Mouse (Mus musculus): ENCODE data around the gene Stab1. TPM values are rescaled to one million over a fixed set of nuclear protein-coding genes. Genes with fewer than 3 reads are reported as not detected.

Gene Stab1
- polyA plus RNA-seq, 1 experiment from 2014 or later = 15.7 TPM

GRCm38 (mm10) chr14:31112187-31112586 is 56.3 kb downstream of the Stab1 start:
- no peaks in the 10 kb centered on the region for H3K27me3 ChIP-seq (ENCODE audit: control insufficient read depth, insufficient read depth, low read length)
- DNase-seq (ENCODE audit: low spot score) (no peak), ATAC-seq (ENCODE audit: insufficient number of reproducible peaks, low FRiP score, low TSS enrichment, low read depth) (no peak)
- H3K27ac ChIP-seq (replicated peaks; ENCODE audit: low read depth, low read length) = no peak overlapping the region
- H3K4me1 ChIP-seq (ENCODE audit: control insufficient read depth, insufficient read depth, low read length) = no peaks in the 10 kb centered on the region
- no peak overlapping the region for H3K9ac ChIP-seq (ENCODE audit: low read length)
- H3K4me2 ChIP-seq (ENCODE audit: low read depth, severe bottlenecking) = no peak overlapping the region
- WGBS = 88% methylated on average over 5 of the region's 5 CpGs
- H3K9me3 ChIP-seq (ENCODE audit: control insufficient read depth, low read length) = no peaks in the 10 kb centered on the region
- peaks cover 21% of the 10 kb centered on the region for H3K36me3 ChIP-seq (ENCODE audit: control insufficient read depth, insufficient read depth, low read length)
- H3K4me3 ChIP-seq (ENCODE audit: low read depth, low read length) = no peak overlapping the region

- H3K9me3 ChIP-seq (ENCODE audit: control insufficient read depth, low read length) = no peaks in the 10 kb centered on the region
- H3K4me3 ChIP-seq (ENCODE audit: low read depth, low read length) = no peak overlapping the region
- no peaks in the 10 kb centered on the region for H3K4me1 ChIP-seq (ENCODE audit: control insufficient read depth, insufficient read depth, low read length)
- no peaks in the 10 kb centered on the region for H3K27me3 ChIP-seq (ENCODE audit: control insufficient read depth, insufficient read depth, low read length)
- H3K27ac ChIP-seq (replicated peaks; ENCODE audit: low read depth, low read length) = no peak overlapping the region
- ATAC-seq (ENCODE audit: insufficient number of reproducible peaks, low FRiP score, low TSS enrichment, low read depth) (no peak), DNase-seq (ENCODE audit: low spot score) (no peak)
- H3K4me2 ChIP-seq (ENCODE audit: low read depth, severe bottlenecking) = no peak overlapping the region
- H3K9ac ChIP-seq (ENCODE audit: low read length) = no peak overlapping the region
- WGBS = 84% methylated on average over 3 of the region's 3 CpGs
- peaks cover 17% of the 10 kb centered on the region for H3K36me3 ChIP-seq (ENCODE audit: control insufficient read depth, insufficient read depth, low read length)
Measured at GRCm38 (mm10) chr14:31110613-31111012, 57.8 kb downstream of the Stab1 start.

- H3K9ac ChIP-seq (ENCODE audit: low read length) = no peak overlapping the region
- 94% methylated on average over 2 of the region's 2 CpGs for WGBS
- peaks cover 9% of the 10 kb centered on the region for H3K36me3 ChIP-seq (ENCODE audit: control insufficient read depth, insufficient read depth, low read length)
- ATAC-seq (ENCODE audit: insufficient number of reproducible peaks, low FRiP score, low TSS enrichment, low read depth) (no peak), DNase-seq (ENCODE audit: low spot score) (no peak)
- no peak overlapping the region for H3K27ac ChIP-seq (replicated peaks; ENCODE audit: low read depth, low read length)
- H3K9me3 ChIP-seq (ENCODE audit: control insufficient read depth, low read length) = no peaks in the 10 kb centered on the region
- H3K4me1 ChIP-seq (ENCODE audit: control insufficient read depth, insufficient read depth, low read length) = no peaks in the 10 kb centered on the region
- H3K4me3 ChIP-seq (ENCODE audit: low read depth, low read length) = no peak overlapping the region
- H3K4me2 ChIP-seq (ENCODE audit: low read depth, severe bottlenecking) = no peak overlapping the region
- no peaks in the 10 kb centered on the region for H3K27me3 ChIP-seq (ENCODE audit: control insufficient read depth, insufficient read depth, low read length)
Measured at GRCm38 (mm10) chr14:31105156-31105555, 63.3 kb downstream of the Stab1 start.

GRCm38 (mm10) chr14:31089918-31090317 is 78.5 kb downstream of the Stab1 start:
- no peak overlapping the region for H3K4me2 ChIP-seq (ENCODE audit: low read depth, severe bottlenecking)
- whole genome bisulfite sequencing = 85% methylated on average over 1 of the region's 1 CpGs
- DNase-seq (ENCODE audit: low spot score) (no peak), ATAC-seq (ENCODE audit: insufficient number of reproducible peaks, low FRiP score, low TSS enrichment, low read depth) (no peak)
- peaks cover 14% of the 10 kb centered on the region for H3K36me3 ChIP-seq (ENCODE audit: control insufficient read depth, insufficient read depth, low read length)
- no peaks in the 10 kb centered on the region for H3K27me3 ChIP-seq (ENCODE audit: control insufficient read depth, insufficient read depth, low read length)
- H3K9ac ChIP-seq (ENCODE audit: low read length) = no peak overlapping the region
- H3K4me1 ChIP-seq (ENCODE audit: control insufficient read depth, insufficient read depth, low read length) = no peaks in the 10 kb centered on the region
- no peak overlapping the region for H3K4me3 ChIP-seq (ENCODE audit: low read depth, low read length)
- H3K27ac ChIP-seq (replicated peaks; ENCODE audit: low read depth, low read length) = no peak overlapping the region
- H3K9me3 ChIP-seq (ENCODE audit: control insufficient read depth, low read length) = no peaks in the 10 kb centered on the region

Other genes starting within 250 kb of the Stab1 start
- gene Itih3, start 244.9 kb downstream of the Stab1 start, polyA plus RNA-seq (2014; fragmentation: Nextera tagmentation; extraction: Ambion mirVana) = 0.14 and 0.15 TPM in 2 replicates
- not detected in 2 replicates for gene Itih1, start 225.4 kb downstream of the Stab1 start, polyA plus RNA-seq (2014; fragmentation: Nextera tagmentation; extraction: Ambion mirVana)
- gene Nek4, start 217.3 kb downstream of the Stab1 start, polyA plus RNA-seq (2014; fragmentation: Nextera tagmentation; extraction: Ambion mirVana) = 16.1 and 17.7 TPM in 2 replicates
- gene Glt8d1, start 167.2 kb downstream of the Stab1 start, polyA plus RNA-seq (2014; fragmentation: Nextera tagmentation; extraction: Ambion mirVana) = 42.4 and 47.8 TPM in 2 replicates
- gene Spcs1, start 167.0 kb downstream of the Stab1 start, polyA plus RNA-seq (2014; fragmentation: Nextera tagmentation; extraction: Ambion mirVana) = 277 and 305 TPM in 2 replicates
- 135 and 136 TPM in 2 replicates for gene Pbrm1, start 149.5 kb downstream of the Stab1 start, polyA plus RNA-seq (2014; fragmentation: Nextera tagmentation; extraction: Ambion mirVana)
- gene Gnl3, start 149.5 kb downstream of the Stab1 start, polyA plus RNA-seq (2014; fragmentation: Nextera tagmentation; extraction: Ambion mirVana) = 126 and 129 TPM in 2 replicates
- gene Smim4, start 39.7 kb downstream of the Stab1 start, polyA plus RNA-seq (2014; fragmentation: Nextera tagmentation; extraction: Ambion mirVana) = 61.6 and 66.5 TPM in 2 replicates
- 569 and 606 TPM in 2 replicates for gene Nt5dc2, start 37.6 kb downstream of the Stab1 start, polyA plus RNA-seq (2014; fragmentation: Nextera tagmentation; extraction: Ambion mirVana)
- 16.6 and 18.7 TPM in 2 replicates for gene Tnnc1, start 39.7 kb upstream of the Stab1 start, polyA plus RNA-seq (2014; fragmentation: Nextera tagmentation; extraction: Ambion mirVana)
- 346 and 377 TPM in 2 replicates for gene Nisch, start 48.3 kb upstream of the Stab1 start, polyA plus RNA-seq (2014; fragmentation: Nextera tagmentation; extraction: Ambion mirVana)
- 0.09 and 0.20 TPM in 2 replicates for gene Sema3g, start 49.2 kb upstream of the Stab1 start, polyA plus RNA-seq (2014; fragmentation: Nextera tagmentation; extraction: Ambion mirVana)
- 12.7 and 13.5 TPM in 2 replicates for gene Phf7, start 82.7 kb upstream of the Stab1 start, polyA plus RNA-seq (2014; fragmentation: Nextera tagmentation; extraction: Ambion mirVana)
- 111 and 112 TPM in 2 replicates for gene Bap1, start 82.8 kb upstream of the Stab1 start, polyA plus RNA-seq (2014; fragmentation: Nextera tagmentation; extraction: Ambion mirVana)
- 9.1 and 9.4 TPM in 2 replicates for gene Dnah1, start 155.3 kb upstream of the Stab1 start, polyA plus RNA-seq (2014; fragmentation: Nextera tagmentation; extraction: Ambion mirVana)
- gene Capn7, start 168.0 kb upstream of the Stab1 start, polyA plus RNA-seq (2014; fragmentation: Nextera tagmentation; extraction: Ambion mirVana) = 34.5 and 36.8 TPM in 2 replicates

All from limb, embryonic 11.5 days (tissue).